Mouse (Mus musculus): ENCODE results near the gene 4930402F06Rik. TPM values are rescaled to one million over a fixed set of nuclear protein-coding genes. Genes with fewer than 3 reads are reported as not detected.

Gene 4930402F06Rik
- polyA plus RNA-seq, 1 experiment from 2014 or later = not detected

DNA sequence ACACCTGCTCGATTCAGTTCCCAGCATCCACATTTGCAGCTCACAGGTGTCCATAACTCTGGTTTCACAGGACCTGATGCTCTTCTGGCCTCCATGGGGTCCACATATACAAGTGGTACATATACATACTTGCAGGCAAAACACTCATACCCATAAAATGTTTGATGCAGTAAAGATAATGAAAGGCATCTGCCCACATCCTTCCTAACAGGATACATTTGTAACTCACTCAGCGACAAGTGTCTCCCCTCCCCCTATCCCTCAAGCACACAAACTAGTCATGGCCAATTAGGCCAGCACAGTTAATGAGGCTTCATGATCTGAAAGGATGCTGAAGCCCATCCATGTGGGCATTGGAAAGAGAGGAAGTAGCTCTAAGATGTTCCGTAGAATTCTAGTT is 25.4 kb upstream of the 4930402F06Rik start:
- no peak overlapping the region for H3K4me3 ChIP-seq (ENCODE audit: low read length)
- peaks cover 14% of the 10 kb centered on the region for H3K36me3 ChIP-seq (ENCODE audit: control insufficient read depth, insufficient read depth, low read length)

DNA sequence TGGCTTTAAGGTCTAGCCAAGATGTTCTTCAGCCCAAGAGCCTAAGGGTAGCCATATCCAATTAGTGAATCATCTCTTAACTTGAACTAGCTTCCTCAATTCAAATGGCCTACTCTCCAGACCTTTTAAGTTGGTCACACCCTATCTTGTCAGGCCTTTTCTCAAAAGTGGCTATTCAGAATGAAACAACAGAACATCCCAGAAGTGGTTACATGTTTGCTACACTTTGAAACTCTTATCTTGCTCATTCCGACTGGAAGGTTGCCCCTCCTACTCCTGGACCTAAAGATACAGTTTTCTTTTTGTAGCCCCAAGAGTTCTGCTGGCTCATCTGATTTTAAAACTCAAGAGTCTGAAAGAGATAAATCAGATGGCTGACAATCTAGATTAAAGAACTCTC is 23.7 kb upstream of the 4930402F06Rik start:
- no peak overlapping the region for H3K27ac ChIP-seq (ENCODE audit: low read length)
- H3K36me3 ChIP-seq (ENCODE audit: control insufficient read depth, insufficient read depth, low read length) = peaks cover 14% of the 10 kb centered on the region
- no peaks in the 10 kb centered on the region for H3K27me3 ChIP-seq (ENCODE audit: control insufficient read depth, insufficient read depth, low read depth, low read length)
- no peak overlapping the region for H3K4me3 ChIP-seq (ENCODE audit: low read length)
- ATAC-seq (ENCODE audit: low read depth) = no peak
- H3K9me3 ChIP-seq (ENCODE audit: control insufficient read depth, low read length) = peaks cover 7% of the 10 kb centered on the region
- no peaks in the 10 kb centered on the region for H3K4me1 ChIP-seq (replicated peaks; ENCODE audit: control insufficient read depth, insufficient read depth, low read length)
- WGBS = 43% methylated on average over 1 of the region's 1 CpGs
- no peak overlapping the region for H3K9ac ChIP-seq (ENCODE audit: low read length)
- no peak overlapping the region for H3K4me2 ChIP-seq (ENCODE audit: low read depth, low read length)

More for the DNA sequence above, 25.4 kb upstream of the 4930402F06Rik start:
- ATAC-seq (ENCODE audit: low read depth) = no peak
- Histone ChIP-seq H3K9ac (ENCODE audit: low read length) (no peak overlapping the region), H3K4me2 (ENCODE audit: low read depth, low read length) (no peak overlapping the region), H3K27me3 (ENCODE audit: control insufficient read depth, insufficient read depth, low read depth, low read length) (no peaks in the 10 kb centered on the region), H3K9me3 (ENCODE audit: control insufficient read depth, low read length) (peaks cover 7% of the 10 kb centered on the region), H3K4me1 (replicated peaks; ENCODE audit: control insufficient read depth, insufficient read depth, low read length) (no peaks in the 10 kb centered on the region), H3K27ac (ENCODE audit: low read length) (no peak overlapping the region)
- WGBS = 86% methylated on average over 3 of the region's 3 CpGs

DNA sequence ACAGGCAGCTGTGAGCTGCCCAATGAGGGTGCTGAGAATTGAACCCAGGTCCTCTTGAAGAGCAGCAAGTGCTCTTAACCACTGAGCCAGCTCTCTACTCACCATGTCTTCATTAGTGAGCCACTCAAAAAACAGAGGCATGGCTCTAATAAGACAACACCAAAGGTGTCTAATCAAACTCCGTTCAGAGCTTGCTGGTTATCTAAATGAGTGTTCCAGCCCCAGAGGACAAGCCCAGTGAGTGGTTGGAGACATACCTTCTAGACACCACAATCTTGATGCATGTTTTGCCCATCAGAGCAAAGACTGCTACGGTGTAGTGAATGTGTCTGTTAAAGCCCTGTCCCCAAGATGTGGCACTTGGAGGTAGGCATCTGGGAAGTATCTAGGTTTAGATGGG is 22.7 kb upstream of the 4930402F06Rik start:
- WGBS = 85% methylated on average over 2 of the region's 2 CpGs

DNA sequence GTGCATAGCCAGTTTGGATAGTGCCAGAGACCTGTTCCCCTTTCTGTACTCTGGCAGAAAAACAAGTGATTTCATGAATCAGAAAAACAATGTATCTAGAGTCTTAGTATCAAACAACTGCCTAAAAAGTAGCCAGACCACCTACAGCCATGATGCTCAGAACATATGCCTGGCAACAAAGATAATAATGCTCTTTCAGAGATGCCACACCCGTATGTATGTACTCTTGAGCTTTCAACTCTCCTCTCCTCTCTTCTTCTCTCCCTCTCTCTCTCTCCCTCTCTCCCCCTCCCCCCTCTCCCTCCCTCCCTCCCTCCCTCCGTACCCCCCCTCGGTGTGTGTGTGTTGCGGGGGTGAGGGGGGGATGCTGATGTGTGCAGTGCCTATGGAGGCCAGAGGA is 22.3 kb upstream of the 4930402F06Rik start:
- no peak for ATAC-seq (ENCODE audit: low read depth)
- WGBS = 98% methylated on average over 4 of the region's 4 CpGs
- Histone ChIP-seq H3K4me1 (replicated peaks; ENCODE audit: control insufficient read depth, insufficient read depth, low read length) (no peaks in the 10 kb centered on the region), H3K36me3 (ENCODE audit: control insufficient read depth, insufficient read depth, low read length) (peaks cover 14% of the 10 kb centered on the region), H3K27me3 (ENCODE audit: control insufficient read depth, insufficient read depth, low read depth, low read length) (no peaks in the 10 kb centered on the region), H3K4me2 (ENCODE audit: low read depth, low read length) (no peak overlapping the region), H3K9ac (ENCODE audit: low read length) (no peak overlapping the region), H3K27ac (ENCODE audit: low read length) (no peak overlapping the region), H3K4me3 (ENCODE audit: low read length) (no peak overlapping the region), H3K9me3 (ENCODE audit: control insufficient read depth, low read length) (peaks cover 7% of the 10 kb centered on the region)

More for the DNA sequence above, 22.7 kb upstream of the 4930402F06Rik start:
- Histone ChIP-seq H3K9me3 (ENCODE audit: control insufficient read depth, low read length) (peaks cover 7% of the 10 kb centered on the region), H3K4me2 (ENCODE audit: low read depth, low read length) (no peak overlapping the region), H3K27me3 (ENCODE audit: control insufficient read depth, insufficient read depth, low read depth, low read length) (no peaks in the 10 kb centered on the region), H3K36me3 (ENCODE audit: control insufficient read depth, insufficient read depth, low read length) (peaks cover 14% of the 10 kb centered on the region), H3K9ac (ENCODE audit: low read length) (no peak overlapping the region), H3K27ac (ENCODE audit: low read length) (no peak overlapping the region), H3K4me3 (ENCODE audit: low read length) (no peak overlapping the region), H3K4me1 (replicated peaks; ENCODE audit: control insufficient read depth, insufficient read depth, low read length) (no peaks in the 10 kb centered on the region)
- ATAC-seq (ENCODE audit: low read depth) = no peak

DNA sequence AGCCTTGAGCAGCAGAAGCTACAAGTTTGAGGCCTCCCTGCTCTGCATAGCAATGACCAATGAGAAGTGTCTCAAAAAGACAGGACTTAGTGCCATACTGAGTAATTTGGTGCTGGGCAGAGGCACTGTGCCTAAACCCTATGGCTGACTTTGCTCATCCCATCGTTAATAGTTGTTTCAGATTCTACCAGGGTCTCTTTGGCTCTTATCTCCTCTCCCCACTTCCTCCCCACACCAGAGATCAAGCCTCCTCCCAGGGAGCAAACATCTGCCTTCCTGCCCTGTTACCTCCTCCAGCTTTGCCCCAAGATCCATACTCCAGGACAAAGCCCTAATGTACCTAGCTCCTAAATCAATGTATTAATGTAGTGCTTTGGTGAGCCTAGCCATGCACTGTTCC is 20.3 kb upstream of the 4930402F06Rik start:
- no peak overlapping the region for H3K9ac ChIP-seq (ENCODE audit: low read length)
- H3K4me2 ChIP-seq (ENCODE audit: low read depth, low read length) = no peak overlapping the region
- 65% methylated on average over 1 of the region's 1 CpGs for WGBS
- H3K27ac ChIP-seq (ENCODE audit: low read length) = no peak overlapping the region
- no peaks in the 10 kb centered on the region for H3K27me3 ChIP-seq (ENCODE audit: control insufficient read depth, insufficient read depth, low read depth, low read length)
- no peak overlapping the region for H3K4me3 ChIP-seq (ENCODE audit: low read length)
- H3K9me3 ChIP-seq (ENCODE audit: control insufficient read depth, low read length) = peaks cover 7% of the 10 kb centered on the region
- ATAC-seq (ENCODE audit: low read depth) = no peak
- H3K4me1 ChIP-seq (replicated peaks; ENCODE audit: control insufficient read depth, insufficient read depth, low read length) = peaks cover 7% of the 10 kb centered on the region
- peaks cover 14% of the 10 kb centered on the region for H3K36me3 ChIP-seq (ENCODE audit: control insufficient read depth, insufficient read depth, low read length)

DNA sequence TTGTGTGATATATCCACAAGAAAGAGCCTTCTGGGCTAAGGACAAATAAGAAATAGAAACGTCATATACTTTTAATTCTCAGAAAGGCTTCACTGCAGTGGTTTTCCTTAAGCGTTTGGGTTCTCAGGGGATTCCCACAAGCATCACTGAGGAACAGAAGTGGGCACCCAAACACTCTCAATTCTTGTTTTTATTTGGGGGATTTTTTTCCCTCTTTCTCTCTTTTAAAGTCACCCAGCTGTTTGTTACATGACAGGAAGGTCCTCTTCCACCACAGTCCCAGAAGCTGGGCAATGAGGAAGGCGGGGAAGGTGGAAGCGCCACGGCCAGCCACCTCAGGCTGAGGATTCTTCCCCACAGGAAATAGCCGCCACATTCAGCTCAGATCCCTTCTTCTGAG is 19.5 kb upstream of the 4930402F06Rik start:
- peaks cover 14% of the 10 kb centered on the region for H3K36me3 ChIP-seq (ENCODE audit: control insufficient read depth, insufficient read depth, low read length)
- peaks cover 7% of the 10 kb centered on the region for H3K9me3 ChIP-seq (ENCODE audit: control insufficient read depth, low read length)
- no peak for ATAC-seq (ENCODE audit: low read depth)
- H3K9ac ChIP-seq (ENCODE audit: low read length) = no peak overlapping the region
- no peak overlapping the region for H3K4me3 ChIP-seq (ENCODE audit: low read length)
- H3K4me2 ChIP-seq (ENCODE audit: low read depth, low read length) = no peak overlapping the region
- no peaks in the 10 kb centered on the region for H3K27me3 ChIP-seq (ENCODE audit: control insufficient read depth, insufficient read depth, low read depth, low read length)
- WGBS = 66% methylated on average over 6 of the region's 6 CpGs
- H3K27ac ChIP-seq (ENCODE audit: low read length) = no peak overlapping the region
- H3K4me1 ChIP-seq (replicated peaks; ENCODE audit: control insufficient read depth, insufficient read depth, low read length) = peaks cover 7% of the 10 kb centered on the region

DNA sequence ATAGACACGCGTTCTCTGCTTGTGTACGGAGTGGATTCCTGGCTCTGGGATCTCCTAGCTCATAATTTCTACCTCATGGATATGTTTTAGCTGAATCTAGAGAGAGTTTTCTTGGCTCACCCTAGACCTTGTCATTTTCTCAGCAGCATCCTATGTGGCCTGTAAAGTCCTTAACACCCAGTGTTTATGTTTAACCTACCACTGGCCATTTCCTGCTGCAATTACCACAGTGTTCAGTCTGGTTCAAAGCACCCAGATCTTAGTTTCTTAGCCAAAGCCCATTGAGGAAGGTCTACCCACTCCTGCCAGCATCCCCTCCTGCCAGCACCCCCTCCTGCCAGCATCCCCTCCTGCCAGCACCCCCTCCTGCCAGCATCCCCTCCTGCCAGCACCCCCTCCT is 15.8 kb upstream of the 4930402F06Rik start:
- Histone ChIP-seq H3K4me3 (ENCODE audit: low read length) (no peak overlapping the region), H3K27me3 (ENCODE audit: control insufficient read depth, insufficient read depth, low read depth, low read length) (no peaks in the 10 kb centered on the region), H3K4me2 (ENCODE audit: low read depth, low read length) (no peak overlapping the region), H3K36me3 (ENCODE audit: control insufficient read depth, insufficient read depth, low read length) (no peaks in the 10 kb centered on the region), H3K27ac (ENCODE audit: low read length) (no peak overlapping the region), H3K4me1 (replicated peaks; ENCODE audit: control insufficient read depth, insufficient read depth, low read length) (peaks cover 7% of the 10 kb centered on the region), H3K9me3 (ENCODE audit: control insufficient read depth, low read length) (no peaks in the 10 kb centered on the region), H3K9ac (ENCODE audit: low read length) (no peak overlapping the region)
- 89% methylated on average over 3 of the region's 3 CpGs for WGBS
- ATAC-seq (ENCODE audit: low read depth) = no peak

DNA sequence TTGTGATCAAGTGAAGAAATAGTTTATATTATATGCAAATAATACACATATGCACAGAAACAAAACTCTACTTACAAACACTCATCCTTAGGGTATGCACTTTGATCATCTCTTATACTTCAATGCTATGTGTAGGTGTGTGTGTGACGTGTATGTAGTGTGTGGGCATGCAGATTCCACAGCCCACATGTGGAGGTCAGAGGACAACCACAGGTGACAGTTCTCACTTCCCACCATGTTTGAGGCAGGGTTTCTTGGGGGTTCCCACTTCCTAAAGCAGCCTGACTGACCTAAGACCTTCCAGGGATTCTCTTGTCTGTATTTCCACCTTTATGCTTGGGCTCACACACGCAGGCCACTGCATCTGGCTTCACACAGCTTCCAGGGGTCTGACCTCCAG is 15.3 kb upstream of the 4930402F06Rik start:
- no peaks in the 10 kb centered on the region for H3K36me3 ChIP-seq (ENCODE audit: control insufficient read depth, insufficient read depth, low read length)
- H3K4me3 ChIP-seq (ENCODE audit: low read length) = no peak overlapping the region
- no peaks in the 10 kb centered on the region for H3K9me3 ChIP-seq (ENCODE audit: control insufficient read depth, low read length)
- H3K4me2 ChIP-seq (ENCODE audit: low read depth, low read length) = no peak overlapping the region
- H3K4me1 ChIP-seq (replicated peaks; ENCODE audit: control insufficient read depth, insufficient read depth, low read length) = peaks cover 7% of the 10 kb centered on the region
- no peaks in the 10 kb centered on the region for H3K27me3 ChIP-seq (ENCODE audit: control insufficient read depth, insufficient read depth, low read depth, low read length)
- H3K9ac ChIP-seq (ENCODE audit: low read length) = no peak overlapping the region
- ATAC-seq (ENCODE audit: low read depth) = no peak
- H3K27ac ChIP-seq (ENCODE audit: low read length) = no peak overlapping the region
- 77% methylated on average over 2 of the region's 2 CpGs for WGBS

DNA sequence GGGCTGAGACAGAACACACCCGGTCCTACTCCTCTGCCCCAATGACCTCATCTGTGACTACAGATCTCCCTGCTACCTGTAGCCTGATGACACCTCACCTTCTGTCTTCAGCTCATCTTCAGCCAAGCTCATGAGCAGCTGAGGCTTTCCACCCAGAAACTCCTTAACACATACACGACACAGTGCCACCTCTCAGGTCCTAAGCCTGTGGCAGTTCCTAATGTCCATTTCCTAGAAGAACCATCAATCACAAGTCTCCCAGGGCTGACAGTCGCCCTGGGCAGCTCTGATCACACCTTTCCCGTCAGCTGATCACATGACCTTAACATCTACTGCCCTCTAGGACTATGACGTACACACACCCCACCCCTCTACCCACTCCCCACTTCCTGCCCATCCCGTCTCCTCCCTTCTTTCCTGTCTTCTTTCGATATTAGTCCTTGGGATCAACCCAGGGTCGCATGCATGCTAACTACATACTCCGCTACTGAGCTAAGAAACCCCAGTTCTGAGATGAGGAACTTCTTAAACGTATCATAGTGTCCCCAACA is 14.7 kb upstream of the 4930402F06Rik start:
- Histone ChIP-seq H3K36me3 (ENCODE audit: control insufficient read depth, insufficient read depth, low read length) (no peaks in the 10 kb centered on the region), H3K9me3 (ENCODE audit: control insufficient read depth, low read length) (no peaks in the 10 kb centered on the region), H3K4me1 (replicated peaks; ENCODE audit: control insufficient read depth, insufficient read depth, low read length) (peaks cover 7% of the 10 kb centered on the region), H3K4me3 (ENCODE audit: low read length) (no peak overlapping the region), H3K27me3 (ENCODE audit: control insufficient read depth, insufficient read depth, low read depth, low read length) (no peaks in the 10 kb centered on the region), H3K4me2 (ENCODE audit: low read depth, low read length) (no peak overlapping the region), H3K9ac (ENCODE audit: low read length) (no peak overlapping the region), H3K27ac (ENCODE audit: low read length) (no peak overlapping the region)
- 47% methylated on average over 10 of the region's 10 CpGs for WGBS
- ATAC-seq (ENCODE audit: low read depth) = no peak

DNA sequence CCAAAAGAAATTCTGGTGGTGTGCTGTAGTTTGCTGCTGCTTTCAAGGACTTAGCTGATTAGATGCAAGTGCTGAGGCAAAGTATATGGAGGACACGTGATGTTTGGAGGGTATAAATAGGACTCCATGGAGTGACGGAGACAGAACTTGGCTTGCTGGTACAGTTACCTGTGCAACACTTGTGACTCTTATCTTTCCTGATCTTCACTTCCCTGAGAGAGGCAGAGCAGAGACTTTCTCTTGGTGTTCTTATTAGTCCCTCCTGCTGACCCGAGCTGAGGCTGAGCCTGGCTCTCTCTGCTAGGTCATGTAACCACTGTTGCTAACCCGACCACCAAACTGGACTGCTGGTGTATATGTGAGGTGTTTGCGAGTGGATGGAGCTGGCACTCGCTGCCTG is 12.5 kb upstream of the 4930402F06Rik start:
- Histone ChIP-seq H3K27ac (ENCODE audit: low read length) (no peak overlapping the region), H3K27me3 (ENCODE audit: control insufficient read depth, insufficient read depth, low read depth, low read length) (no peaks in the 10 kb centered on the region), H3K4me2 (ENCODE audit: low read depth, low read length) (no peak overlapping the region), H3K4me3 (ENCODE audit: low read length) (no peak overlapping the region), H3K9me3 (ENCODE audit: control insufficient read depth, low read length) (no peaks in the 10 kb centered on the region), H3K4me1 (replicated peaks; ENCODE audit: control insufficient read depth, insufficient read depth, low read length) (peaks cover 7% of the 10 kb centered on the region), H3K36me3 (ENCODE audit: control insufficient read depth, insufficient read depth, low read length) (0 out of 2 replicates have a peak, but pooled peaks cover 2% of the 10 kb centered on the region), H3K9ac (ENCODE audit: low read length) (no peak overlapping the region)
- 77% methylated on average over 6 of the region's 6 CpGs for WGBS
- ATAC-seq (ENCODE audit: low read depth) = no peak

All from lung, embryonic 16.5 days (tissue).